Mouse (Mus musculus): ENCODE results near the gene Brd3. TPM values are rescaled to one million over a fixed set of nuclear protein-coding genes. Genes with fewer than 3 reads are reported as not detected.
"Not testable (repeated sequence)": the region's sequence is repeated elsewhere in the genome, so short reads cannot be mapped to it uniquely, and the experiment has no call there.

Gene Brd3
- 126 and 141 TPM in 2 replicates for polyA plus RNA-seq (2014; fragmentation: Nextera tagmentation; extraction: Ambion mirVana)

DNA sequence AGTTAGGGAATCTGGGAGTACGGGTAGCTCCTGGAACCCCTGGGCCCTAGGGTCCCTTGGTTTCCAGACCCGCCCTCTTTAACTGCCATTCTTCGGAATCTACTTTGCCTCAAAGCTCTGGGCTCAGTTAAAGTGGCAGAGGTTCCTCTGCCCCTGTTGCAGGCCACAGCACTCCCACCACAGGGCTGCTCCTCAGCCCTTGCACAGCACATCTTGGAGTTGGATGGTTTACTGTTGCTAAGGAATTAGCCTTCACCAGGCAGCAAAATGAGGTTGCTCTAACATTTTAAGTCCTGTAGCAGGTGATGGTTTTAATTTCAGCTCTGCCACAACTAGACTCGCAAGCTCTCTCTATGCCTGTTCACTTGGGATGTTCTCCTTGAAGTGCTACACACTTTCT is at the start of gene Brd3:
TSS of gene Brd3 (minus strand) at position 101 of the 400 bp plus-strand sequence.
- Histone ChIP-seq H3K4me3 (ENCODE audit: low read depth, low read length) (no peak within 1 kb of the TSS), H3K4me1 (ENCODE audit: insufficient read depth) (peaks cover 9% of the 10 kb centered on the region), H3K36me3 (ENCODE audit: insufficient read depth) (no peaks in the 10 kb centered on the region), H3K27ac (ENCODE audit: low read depth) (no peak within 1 kb of the TSS), H3K4me2 (no peak within 1 kb of the TSS), H3K9ac (no peak within 1 kb of the TSS), H3K9me3 (ENCODE audit: low read depth, low read length) (no peaks in the 10 kb centered on the region), H3K27me3 (ENCODE audit: insufficient read depth, low read length) (no peaks in the 10 kb centered on the region)
- ATAC-seq (ENCODE audit: insufficient read depth) (no peak), DNase-seq (no peak)
- WGBS, result 68% methylated on average over 4 of the region's 4 CpGs
- TF ChIP-seq CTCF (IDR thresholded peaks at IDR 0.05; ENCODE audit: low read depth), result no peak

DNA sequence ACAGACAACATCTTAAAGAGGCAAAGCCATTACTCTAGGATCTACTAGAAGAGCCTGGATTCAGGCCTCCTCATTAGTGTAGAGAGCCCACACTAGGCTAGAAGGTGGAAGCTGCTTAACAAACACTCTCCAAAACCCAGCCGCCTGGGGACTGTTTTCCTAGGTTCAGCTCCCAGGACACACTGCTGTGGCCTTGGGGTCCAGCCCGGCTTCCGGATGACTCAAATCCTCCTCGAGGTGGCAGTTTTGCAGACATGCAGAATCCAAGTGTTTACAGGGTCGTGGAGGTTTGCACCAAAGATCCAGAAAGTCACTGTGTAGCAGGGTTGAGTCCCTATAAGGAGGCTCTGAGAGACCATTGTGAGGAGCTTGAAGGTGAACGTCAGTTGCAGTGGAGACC is 49.5 kb upstream of the Brd3 start:
- H3K4me3 ChIP-seq (ENCODE audit: low read depth, low read length), result no peak overlapping the region
- H3K9ac ChIP-seq, result no peak overlapping the region
- ATAC-seq (ENCODE audit: insufficient read depth), result no peak
- no peaks in the 10 kb centered on the region for H3K9me3 ChIP-seq (ENCODE audit: low read depth, low read length)
- H3K27ac ChIP-seq (ENCODE audit: low read depth), result no peak overlapping the region
- 86% methylated on average over 6 of the region's 6 CpGs for WGBS
- no peaks in the 10 kb centered on the region for H3K27me3 ChIP-seq (ENCODE audit: insufficient read depth, low read length)
- H3K36me3 ChIP-seq (ENCODE audit: insufficient read depth), result no peaks in the 10 kb centered on the region
- DNase-seq, result no peak
- H3K4me1 ChIP-seq (ENCODE audit: insufficient read depth), result no peaks in the 10 kb centered on the region
- H3K4me2 ChIP-seq, result no peak overlapping the region
- TF ChIP-seq CTCF (IDR thresholded peaks at IDR 0.05; ENCODE audit: low read depth), result no peak

DNA sequence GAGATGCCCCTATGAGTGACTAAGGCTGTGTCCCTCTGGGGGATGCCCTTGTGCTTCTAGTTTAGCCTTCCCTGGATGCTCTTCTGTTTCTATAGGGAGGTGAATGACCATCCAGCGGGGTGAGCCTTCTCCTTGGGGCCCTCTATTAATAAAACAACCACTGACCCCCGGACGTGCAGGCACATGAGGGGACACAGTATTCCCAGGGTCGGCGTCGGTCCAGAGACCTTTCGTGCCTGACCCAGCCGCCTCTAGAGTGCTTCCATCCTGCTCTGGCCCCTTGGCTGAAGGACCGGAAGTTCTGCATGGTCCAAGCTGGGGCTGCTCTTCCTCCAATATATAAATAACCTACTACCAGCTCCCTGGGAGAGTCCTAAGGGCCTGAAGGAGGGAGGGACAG is 46.8 kb upstream of the Brd3 start:
- no peaks in the 10 kb centered on the region for H3K27me3 ChIP-seq (ENCODE audit: insufficient read depth, low read length)
- 55% methylated on average over 9 of the region's 9 CpGs for WGBS
- no peak overlapping the region for H3K4me2 ChIP-seq
- no peak for TF ChIP-seq CTCF (IDR thresholded peaks at IDR 0.05; ENCODE audit: low read depth)
- ATAC-seq (ENCODE audit: insufficient read depth) (peak; percentile 23; the same call in 1 of the 2 replicates), DNase-seq (peak; percentile 48)
- H3K9ac ChIP-seq, result no peak overlapping the region; the same call in 1 of the 2 replicates
- no peak overlapping the region for H3K4me3 ChIP-seq (ENCODE audit: low read depth, low read length)
- no peaks in the 10 kb centered on the region for H3K9me3 ChIP-seq (ENCODE audit: low read depth, low read length)
- H3K4me1 ChIP-seq (ENCODE audit: insufficient read depth), result no peaks in the 10 kb centered on the region
- no peaks in the 10 kb centered on the region for H3K36me3 ChIP-seq (ENCODE audit: insufficient read depth)
- peak overlapping the region; percentile 46; the same call in 1 of the 2 replicates for H3K27ac ChIP-seq (ENCODE audit: low read depth)

DNA sequence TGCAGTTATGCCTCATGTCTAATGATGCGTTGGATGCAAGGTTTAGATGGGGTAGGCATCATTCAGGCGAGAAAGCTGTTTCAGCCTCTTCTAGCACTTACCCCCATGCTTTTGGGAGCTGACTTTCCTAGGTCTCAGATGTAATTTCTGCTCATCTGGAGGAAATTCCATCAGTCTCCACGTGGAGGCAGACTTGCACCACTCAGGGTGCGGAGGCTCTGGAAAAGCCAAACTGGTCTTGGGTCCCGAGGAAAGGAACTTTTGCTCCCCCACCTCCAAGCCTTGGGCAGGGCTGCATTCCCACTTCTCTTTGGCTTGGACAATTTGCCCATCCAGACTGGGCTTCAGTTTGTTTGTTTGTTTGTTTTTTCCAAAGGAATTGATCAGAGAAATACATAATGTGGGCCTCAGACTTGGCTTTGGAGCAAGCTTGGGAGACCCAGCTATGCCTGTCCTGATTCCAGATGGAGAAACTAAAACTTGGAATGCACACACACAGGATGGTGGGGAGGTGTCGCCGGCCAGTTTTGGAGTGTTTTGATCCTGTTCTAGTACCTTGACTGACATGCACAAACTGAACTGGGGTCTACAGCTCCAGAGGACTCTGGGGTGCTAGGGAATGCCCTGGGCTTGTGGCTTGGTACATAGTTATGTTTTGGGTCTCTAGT is 45.3 kb upstream of the Brd3 start:
- Histone ChIP-seq H3K4me2 (no peak overlapping the region), H3K27ac (ENCODE audit: low read depth) (no peak overlapping the region), H3K4me1 (ENCODE audit: insufficient read depth) (no peaks in the 10 kb centered on the region), H3K4me3 (ENCODE audit: low read depth, low read length) (no peak overlapping the region), H3K27me3 (ENCODE audit: insufficient read depth, low read length) (no peaks in the 10 kb centered on the region), H3K9me3 (ENCODE audit: low read depth, low read length) (no peaks in the 10 kb centered on the region), H3K36me3 (ENCODE audit: insufficient read depth) (no peaks in the 10 kb centered on the region), H3K9ac (no peak overlapping the region)
- DNase-seq, result peak; percentile 94
- 0 out of 2 replicates have a peak, but pooled peaks have one; percentile 26 for ATAC-seq (ENCODE audit: insufficient read depth)
- WGBS, result 10% methylated on average over 7 of the region's 7 CpGs
- peak; percentile 99 for TF ChIP-seq CTCF (IDR thresholded peaks at IDR 0.05; ENCODE audit: low read depth)

DNA sequence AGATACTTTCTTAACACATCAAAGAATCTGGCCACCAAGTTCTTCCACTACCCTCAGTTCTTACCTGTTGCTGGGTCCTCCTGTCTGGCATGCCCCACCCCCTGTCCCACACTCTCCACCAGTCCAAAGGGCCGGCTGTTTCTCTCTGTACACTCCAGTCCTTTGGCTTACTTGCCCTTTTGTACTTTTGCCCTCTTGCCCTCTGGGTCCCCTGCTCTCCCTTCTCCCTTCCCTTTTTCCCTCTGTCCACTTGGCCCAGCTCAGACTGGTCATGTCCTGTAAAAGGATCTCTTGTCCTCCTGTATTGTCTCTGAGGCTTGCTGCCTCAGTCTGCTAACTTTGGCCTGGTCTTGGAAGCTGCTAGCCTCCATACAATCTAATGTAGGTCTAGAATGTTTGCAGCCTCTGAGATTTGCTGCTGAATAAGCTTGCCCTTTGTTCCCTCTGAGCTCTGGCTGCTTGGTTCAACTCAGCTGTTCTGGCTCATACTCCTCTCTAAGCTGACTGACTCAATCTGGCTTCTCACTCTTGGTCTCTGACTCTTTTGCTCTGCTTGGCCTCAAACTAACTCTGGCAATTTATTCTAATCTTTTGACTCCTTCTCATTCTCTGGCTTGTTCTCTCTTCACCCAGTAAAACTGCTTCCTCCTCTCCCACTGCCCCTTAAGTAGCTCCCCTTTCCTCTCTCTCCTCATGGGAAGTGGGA is 41.4 kb upstream of the Brd3 start:
- Histone ChIP-seq H3K36me3 (ENCODE audit: insufficient read depth) (no peaks in the 10 kb centered on the region), H3K27ac (ENCODE audit: low read depth) (no peak overlapping the region), H3K27me3 (ENCODE audit: insufficient read depth, low read length) (no peaks in the 10 kb centered on the region), H3K4me1 (ENCODE audit: insufficient read depth) (no peaks in the 10 kb centered on the region), H3K4me2 (no peak overlapping the region), H3K9ac (no peak overlapping the region), H3K9me3 (ENCODE audit: low read depth, low read length) (no peaks in the 10 kb centered on the region), H3K4me3 (ENCODE audit: low read depth, low read length) (no peak overlapping the region)
- ATAC-seq (ENCODE audit: insufficient read depth) (no peak), DNase-seq (no peak)
- WGBS, result 79% methylated on average over 1 of the region's 1 CpGs
- no peak for TF ChIP-seq CTCF (IDR thresholded peaks at IDR 0.05; ENCODE audit: low read depth)

DNA sequence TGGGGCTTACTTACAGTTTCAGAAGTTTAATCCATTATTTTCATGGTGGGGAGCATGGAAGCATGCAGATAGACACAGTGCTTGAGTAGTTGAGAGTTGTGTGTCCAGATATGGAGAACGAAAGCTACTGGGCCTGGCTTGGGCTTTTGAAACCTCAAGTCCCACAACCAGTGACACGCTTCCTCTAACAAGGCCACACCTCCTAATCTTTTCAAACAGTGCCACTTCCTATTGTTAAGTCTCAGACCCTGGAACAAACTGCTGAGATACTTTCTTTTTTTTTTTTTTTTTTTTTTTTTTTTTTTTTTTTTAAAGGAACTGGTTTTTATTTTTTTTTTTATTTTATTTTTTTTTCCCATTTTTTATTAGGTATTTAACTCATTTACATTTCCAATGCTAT is 40.5 kb upstream of the Brd3 start:
- TF ChIP-seq CTCF (IDR thresholded peaks at IDR 0.05; ENCODE audit: low read depth), result no peak
- Histone ChIP-seq H3K9ac (no peak overlapping the region), H3K4me1 (ENCODE audit: insufficient read depth) (no peaks in the 10 kb centered on the region), H3K27me3 (ENCODE audit: insufficient read depth, low read length) (no peaks in the 10 kb centered on the region), H3K4me2 (no peak overlapping the region), H3K4me3 (ENCODE audit: low read depth, low read length) (no peak overlapping the region), H3K36me3 (ENCODE audit: insufficient read depth) (no peaks in the 10 kb centered on the region), H3K9me3 (ENCODE audit: low read depth, low read length) (no peaks in the 10 kb centered on the region), H3K27ac (ENCODE audit: low read depth) (no peak overlapping the region)
- WGBS, result 81% methylated on average over 2 of the region's 2 CpGs
- no peak for DNase-seq
- ATAC-seq (ENCODE audit: insufficient read depth), result no peak

DNA sequence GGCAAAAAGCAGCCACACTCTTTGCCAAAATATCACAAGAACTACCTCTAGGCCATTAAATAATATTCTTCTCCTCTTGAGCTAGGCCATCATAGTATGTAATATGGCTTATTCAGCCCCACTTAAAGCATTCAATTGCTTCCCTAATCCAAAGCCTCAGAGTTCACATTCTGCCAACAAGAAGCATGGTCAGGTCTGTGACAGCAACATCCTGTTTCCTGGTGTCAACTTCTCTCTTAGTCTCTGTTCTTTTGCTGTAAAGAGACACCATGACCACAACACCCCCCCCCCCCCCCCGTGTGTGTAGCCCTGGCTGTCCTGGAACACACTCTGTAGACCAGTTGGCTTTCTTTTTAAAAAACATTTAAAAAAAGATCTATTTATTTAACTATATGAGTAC is 39.9 kb upstream of the Brd3 start:
- no peak for ATAC-seq (ENCODE audit: insufficient read depth)
- H3K4me3 ChIP-seq (ENCODE audit: low read depth, low read length), result no peak overlapping the region
- H3K27ac ChIP-seq (ENCODE audit: low read depth), result no peak overlapping the region
- DNase-seq, result no peak
- H3K9ac ChIP-seq, result no peak overlapping the region
- TF ChIP-seq CTCF (IDR thresholded peaks at IDR 0.05; ENCODE audit: low read depth), result no peak
- H3K9me3 ChIP-seq (ENCODE audit: low read depth, low read length), result no peaks in the 10 kb centered on the region
- WGBS, result 44% methylated on average over 1 of the region's 1 CpGs
- no peaks in the 10 kb centered on the region for H3K27me3 ChIP-seq (ENCODE audit: insufficient read depth, low read length)
- H3K4me2 ChIP-seq, result no peak overlapping the region
- no peaks in the 10 kb centered on the region for H3K4me1 ChIP-seq (ENCODE audit: insufficient read depth)
- H3K36me3 ChIP-seq (ENCODE audit: insufficient read depth), result no peaks in the 10 kb centered on the region

DNA sequence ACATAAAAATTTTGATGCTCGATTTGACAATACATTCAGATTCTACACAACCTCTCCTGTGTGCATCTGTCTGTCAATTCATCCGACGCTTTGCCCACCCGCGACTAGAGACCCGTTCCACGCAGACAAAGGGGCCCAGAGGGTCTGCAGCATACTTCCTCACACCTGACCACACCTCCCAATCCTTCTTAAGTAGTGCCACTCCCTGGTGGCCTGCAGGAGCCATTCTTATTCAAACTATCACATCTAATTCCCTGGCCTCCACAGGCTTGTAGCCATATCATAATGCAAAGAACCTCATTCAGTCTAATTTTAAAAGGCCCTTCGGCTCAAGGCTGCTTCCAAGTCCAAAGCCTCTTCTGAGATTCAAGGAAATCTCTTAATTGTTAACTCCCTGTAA is 38.6 kb upstream of the Brd3 start:
- not testable (repeated sequence) for H3K4me3 ChIP-seq (ENCODE audit: low read depth, low read length); H3K27me3 ChIP-seq (ENCODE audit: insufficient read depth, low read length); H3K36me3 ChIP-seq (ENCODE audit: insufficient read depth); H3K4me1 ChIP-seq (ENCODE audit: insufficient read depth); ATAC-seq (ENCODE audit: insufficient read depth); H3K9me3 ChIP-seq (ENCODE audit: low read depth, low read length); H3K27ac ChIP-seq (ENCODE audit: low read depth); H3K4me2 ChIP-seq; DNase-seq; H3K9ac ChIP-seq
- 90% methylated on average over 8 of the region's 8 CpGs for WGBS

DNA sequence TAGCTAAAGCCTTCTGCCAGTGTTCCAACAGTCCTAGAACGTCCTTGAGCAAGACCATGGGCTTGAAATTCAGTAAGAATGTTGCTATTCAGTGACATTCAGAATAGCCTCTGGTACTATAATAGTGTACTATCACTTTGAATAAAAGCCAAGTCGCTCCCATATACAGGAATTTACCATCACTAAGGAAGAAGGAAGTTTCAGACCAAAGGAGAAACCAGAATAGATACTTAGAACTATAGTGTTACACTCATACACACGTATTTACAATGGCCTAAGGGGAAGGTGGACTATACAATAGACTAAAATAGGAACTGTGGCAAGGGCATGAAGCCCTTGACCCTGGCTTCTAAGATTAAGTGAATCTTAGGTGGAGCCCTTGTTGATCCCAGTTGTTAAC is 38.1 kb upstream of the Brd3 start:
- not testable (repeated sequence) for H3K27me3 ChIP-seq (ENCODE audit: insufficient read depth, low read length); H3K4me3 ChIP-seq (ENCODE audit: low read depth, low read length); H3K9me3 ChIP-seq (ENCODE audit: low read depth, low read length); H3K27ac ChIP-seq (ENCODE audit: low read depth); DNase-seq; H3K9ac ChIP-seq; H3K4me2 ChIP-seq; H3K36me3 ChIP-seq (ENCODE audit: insufficient read depth); ATAC-seq (ENCODE audit: insufficient read depth); H3K4me1 ChIP-seq (ENCODE audit: insufficient read depth)
- 74% methylated on average over 3 of the region's 3 CpGs for WGBS

All from lung, embryonic 14.5 days (tissue).